Mouse (Mus musculus) hindbrain, embryonic 15.5 days (tissue): ENCODE results near the gene Sv2b. TPM values are rescaled to one million over a fixed set of nuclear protein-coding genes. Genes with fewer than 3 reads are reported as not detected.

Experiments
- ATAC-seq: fragments of 200-750 bp; cut with Nextera tagmentation; 2 replicates; pipeline ENCODE4 v1.8.0; 2017; ENCODE audit warnings: low read depth, moderate number of reproducible peaks, moderate TSS enrichment; ENCODE audit not compliant: low FRiP score
- H3K27ac ChIP-seq: fragments of 300-500 bp; sonication (generic); replicated peaks from 2 replicates; pipeline ENCODE4 v1.5.1; 2015; ENCODE audit warnings: mild to moderate bottlenecking, inconsistent platforms
- H3K27me3 ChIP-seq: fragments of 300-500 bp; sonication (generic); 2 replicates; pipeline ENCODE4 v1.6.1; 2015; ENCODE audit warnings: control low read depth, inconsistent platforms
- H3K36me3 ChIP-seq: fragments of 300-500 bp; sonication (generic); 2 replicates; pipeline ENCODE4 v1.6.1; 2015; ENCODE audit warnings: control low read depth, inconsistent platforms
- H3K4me1 ChIP-seq: fragments of 300-500 bp; sonication (generic); replicated peaks from 2 replicates; pipeline ENCODE4 v1.6.1; 2015; ENCODE audit warnings: control low read depth, inconsistent platforms
- H3K4me2 ChIP-seq: fragments of 300-500 bp; sonication (generic); 2 replicates; pipeline ENCODE4 v1.6.1; 2015; ENCODE audit warnings: moderate library complexity, mild to moderate bottlenecking, inconsistent platforms
- H3K4me3 ChIP-seq: fragments of 300-500 bp; sonication (generic); 2 replicates; pipeline ENCODE4 v1.5.1; 2015; ENCODE audit warnings: mild to moderate bottlenecking, inconsistent platforms
- H3K9ac ChIP-seq: fragments of 300-500 bp; sonication (generic); 2 replicates; pipeline ENCODE4 v1.6.1; 2015; ENCODE audit warnings: inconsistent platforms
- H3K9me3 ChIP-seq: fragments of 300-500 bp; sonication (generic); 2 replicates; pipeline ENCODE4 v1.6.1; 2016; ENCODE audit warnings: control low read depth, inconsistent platforms
- WGBS: fragments of 180-500 bp; shearing (Covaris S2); methylation state at CpG from one replicate; pipeline ENCODE4 v1.1.7; 2015; 5-methylcytosine and 5-hydroxymethylcytosine counted together
- polyA plus RNA-seq: library from polyadenylated mRNA; unstranded; fragments of >200 nt; fragmentation: Nextera tagmentation; extraction: Ambion mirVana; gene quantifications from 2 replicates; pipeline ENCODE4 v1.2.1, GENCODE M21; 2015

Sv2b gene
- polyA plus RNA-seq, 1 experiment from 2014 or later: 18.6 TPM

- no peak overlapping the region for H3K9ac ChIP-seq
- ATAC-seq: peak; percentile 84; the same call in 1 of the 2 replicates
- peak overlapping the region; percentile 56 for H3K4me2 ChIP-seq
- H3K9me3 ChIP-seq: no peaks in the 10 kb centered on the region
- H3K27me3 ChIP-seq: no peaks in the 10 kb centered on the region
- peak overlapping the region; percentile 31 for H3K4me3 ChIP-seq
- 42% methylated on average over 7 of the region's 7 CpGs for WGBS
- H3K27ac ChIP-seq: peak overlapping the region; percentile 76
- H3K4me1 ChIP-seq: 0 out of 2 replicates have a peak, but pooled peaks cover 5% of the 10 kb centered on the region
- H3K36me3 ChIP-seq: no peaks in the 10 kb centered on the region
Measured at GRCm38 (mm10) chr7:75118022-75118673, 190.9 kb downstream of the Sv2b start.

GRCm38 (mm10) chr7:75110689-75111088 is 198.4 kb downstream of the Sv2b start:
- Histone ChIP-seq H3K9me3 (no peaks in the 10 kb centered on the region), H3K4me2 (no peak overlapping the region), H3K27ac (no peak overlapping the region), H3K27me3 (no peaks in the 10 kb centered on the region), H3K36me3 (no peaks in the 10 kb centered on the region), H3K9ac (no peak overlapping the region), H3K4me1 (no peaks in the 10 kb centered on the region), H3K4me3 (no peak overlapping the region)
- WGBS: 12% methylated on average over 6 of the region's 6 CpGs
- ATAC-seq: peak; percentile 51; the same call in 1 of the 2 replicates

- no peak for ATAC-seq
Measured at GRCm38 (mm10) chr7:75107441-75107840, 201.6 kb downstream of the Sv2b start.

GRCm38 (mm10) chr7:75103900-75104299 is 205.2 kb downstream of the Sv2b start:
- 44% methylated on average over 1 of the region's 1 CpGs for WGBS
- H3K36me3 ChIP-seq: no peaks in the 10 kb centered on the region
- H3K4me3 ChIP-seq: no peak overlapping the region
- H3K9me3 ChIP-seq: no peaks in the 10 kb centered on the region
- H3K27ac ChIP-seq: no peak overlapping the region
- H3K4me2 ChIP-seq: no peak overlapping the region
- no peaks in the 10 kb centered on the region for H3K27me3 ChIP-seq
- peaks cover 6% of the 10 kb centered on the region; the same call in 1 of the 2 replicates for H3K4me1 ChIP-seq
- no peak for ATAC-seq
- H3K9ac ChIP-seq: no peak overlapping the region

More at GRCm38 (mm10) chr7:75107441-75107840, 201.6 kb downstream of the Sv2b start:
- no peak overlapping the region for H3K9ac ChIP-seq
- H3K27me3 ChIP-seq: no peaks in the 10 kb centered on the region
- H3K4me1 ChIP-seq: peaks cover 6% of the 10 kb centered on the region; the same call in 1 of the 2 replicates
- H3K27ac ChIP-seq: no peak overlapping the region
- H3K4me2 ChIP-seq: no peak overlapping the region
- H3K36me3 ChIP-seq: no peaks in the 10 kb centered on the region
- no peak overlapping the region for H3K4me3 ChIP-seq
- no peaks in the 10 kb centered on the region for H3K9me3 ChIP-seq

GRCm38 (mm10) chr7:75102536-75103332 is 206.3 kb downstream of the Sv2b start:
- Histone ChIP-seq H3K9ac (no peak overlapping the region), H3K27ac (0 out of 2 replicates have a peak overlapping the region, but pooled peaks have one; percentile 34), H3K4me1 (peaks cover 6% of the 10 kb centered on the region; the same call in 1 of the 2 replicates), H3K4me3 (no peak overlapping the region), H3K36me3 (no peaks in the 10 kb centered on the region), H3K9me3 (no peaks in the 10 kb centered on the region), H3K4me2 (no peak overlapping the region), H3K27me3 (no peaks in the 10 kb centered on the region)
- no peak for ATAC-seq
- WGBS: 72% methylated on average over 17 of the region's 17 CpGs

GRCm38 (mm10) chr7:75085473-75085872 is 223.6 kb downstream of the Sv2b start:
- no peaks in the 10 kb centered on the region for H3K4me1 ChIP-seq
- ATAC-seq: no peak
- no peaks in the 10 kb centered on the region for H3K27me3 ChIP-seq
- WGBS: 88% methylated on average over 4 of the region's 4 CpGs
- no peak overlapping the region for H3K9ac ChIP-seq
- no peak overlapping the region for H3K4me2 ChIP-seq
- H3K27ac ChIP-seq: no peak overlapping the region
- H3K9me3 ChIP-seq: no peaks in the 10 kb centered on the region
- H3K4me3 ChIP-seq: no peak overlapping the region
- H3K36me3 ChIP-seq: no peaks in the 10 kb centered on the region

- Histone ChIP-seq H3K36me3 (no peaks in the 10 kb centered on the region), H3K9me3 (no peaks in the 10 kb centered on the region), H3K4me3 (no peak overlapping the region), H3K4me1 (0 out of 2 replicates have a peak, but pooled peaks cover 4% of the 10 kb centered on the region), H3K27ac (no peak overlapping the region), H3K27me3 (no peaks in the 10 kb centered on the region), H3K4me2 (no peak overlapping the region), H3K9ac (no peak overlapping the region)
- ATAC-seq: no peak
Measured at GRCm38 (mm10) chr7:75080163-75080562, 228.9 kb downstream of the Sv2b start.

GRCm38 (mm10) chr7:75077560-75078208 is 231.4 kb downstream of the Sv2b start:
- ATAC-seq: no peak
- H3K4me3 ChIP-seq: no peak overlapping the region
- H3K4me2 ChIP-seq: no peak overlapping the region
- H3K36me3 ChIP-seq: no peaks in the 10 kb centered on the region
- H3K27me3 ChIP-seq: no peaks in the 10 kb centered on the region
- no peak overlapping the region for H3K9ac ChIP-seq
- 59% methylated on average over 8 of the region's 8 CpGs for WGBS
- 0 out of 2 replicates have a peak, but pooled peaks cover 4% of the 10 kb centered on the region for H3K4me1 ChIP-seq
- H3K9me3 ChIP-seq: no peaks in the 10 kb centered on the region
- H3K27ac ChIP-seq: no peak overlapping the region

Other genes with a start within 250 kb of the Sv2b start
- 15.3 and 16.5 TPM in 2 replicates for gene Akap13, start 146.3 kb upstream of the Sv2b start, polyA plus RNA-seq